Mouse (Mus musculus) liver, embryonic 18 days (tissue): ENCODE data around the gene Tnfrsf13b. TPM values are rescaled to one million over a fixed set of nuclear protein-coding genes. Genes with fewer than 3 reads are reported as not detected.

Experiments used
- polyA plus RNA-seq: library from polyadenylated mRNA; depleted of rRNA; stranded (reverse); fragments of >200 nt; gene quantifications from 2 replicates; pipeline ENCODE4 v1.2.3, GENCODE M21; 2012; rRNA removed

Gene Tnfrsf13b
- polyA plus RNA-seq = 7.4 and 8.0 TPM in 2 replicates

GRCm38 (mm10) chr11:61126606-61127355 lies at the start of gene Tnfrsf13b:
Gene Tnfrsf13b, plus strand, starts transcription at chr11:61126755.

DNA sequence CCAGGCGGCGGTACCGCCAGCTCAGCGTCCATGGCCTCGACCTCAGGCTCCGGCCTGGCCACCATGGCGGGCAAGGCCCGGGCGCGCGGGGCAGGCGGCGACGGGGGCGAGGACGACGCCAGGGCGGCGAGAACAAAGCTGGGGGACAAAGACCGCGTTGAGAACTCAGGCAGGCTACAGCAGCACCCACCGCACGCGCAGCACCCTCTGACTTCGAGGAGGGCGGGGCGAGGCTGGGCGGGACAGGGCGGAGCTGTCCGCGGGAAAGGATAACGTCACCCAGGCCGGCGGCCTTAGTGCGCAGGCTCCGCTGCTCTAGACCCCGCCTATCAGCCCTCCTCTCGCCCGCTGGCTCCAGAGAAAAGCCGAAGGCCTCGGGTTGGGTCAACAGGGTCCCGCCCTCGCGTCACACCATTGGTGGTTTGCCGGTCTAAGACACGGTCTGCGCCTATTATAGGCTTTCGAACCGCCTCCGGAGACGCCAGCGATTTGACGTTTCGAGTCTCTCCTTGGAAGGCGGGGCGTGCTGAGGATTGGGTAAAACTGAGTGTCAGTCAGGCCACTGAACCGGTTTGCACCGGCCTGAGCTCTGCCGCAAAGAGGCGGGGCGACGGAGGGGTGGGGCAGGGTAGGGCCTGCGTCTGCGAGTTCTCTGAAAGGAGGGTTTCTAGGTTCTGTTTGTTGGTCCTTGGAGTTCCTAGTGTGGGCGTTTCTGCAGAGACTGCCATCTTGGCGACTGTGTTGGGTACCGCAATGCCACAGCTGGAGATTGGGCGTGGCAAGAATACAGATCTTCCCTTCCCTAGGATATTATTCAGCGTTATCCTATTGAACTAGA lies 48.5 kb downstream of the Tnfrsf13b start, which contains the start of gene Usp22:
Usp22 (minus strand) TSS at position 235 of the 838 bp plus-strand sequence.

Other genes with a start within 250 kb of the Tnfrsf13b start
- gene Tmem11, start 247.5 kb upstream of the Tnfrsf13b start, polyA plus RNA-seq = 33.3 and 36.6 TPM in 2 replicates
- gene Natd1, start 212.0 kb upstream of the Tnfrsf13b start, polyA plus RNA-seq = 5.5 and 6.5 TPM in 2 replicates
- gene Map2k3, start 194.7 kb upstream of the Tnfrsf13b start, polyA plus RNA-seq = 21.8 and 24.0 TPM in 2 replicates
- 0.02 and 0.07 TPM in 2 replicates for gene Kcnj12, start 104.2 kb upstream of the Tnfrsf13b start, polyA plus RNA-seq
- 10.6 and 12.3 TPM in 2 replicates for gene Usp22, start 48.3 kb downstream of the Tnfrsf13b start, polyA plus RNA-seq
- 0.02 and 0.03 TPM in 2 replicates for gene Aldh3a1, start 80.8 kb downstream of the Tnfrsf13b start, polyA plus RNA-seq
- gene Aldh3a2, start 140.7 kb downstream of the Tnfrsf13b start, polyA plus RNA-seq = 65.0 and 87.3 TPM in 2 replicates
- 0.02 TPM in 2 replicates for gene Slc47a2, start 216.1 kb downstream of the Tnfrsf13b start, polyA plus RNA-seq